8 mouse cellular contexts compared by ENCODE assay signal in genomic region chr2:103848923-103849700, GRCm38 (mm10). TPM values are rescaled to one million over a fixed set of nuclear protein-coding genes. Genes with fewer than 3 reads are reported as not detected.
DNase-seq lines count a peak whose midpoint lies in the region; ATAC-seq lines count a peak whose summit lies in the region.

No protein-coding gene starts in this region.

- no peak overlapping the region for H3K4me2 ChIP-seq in forebrain, embryonic 11.5 days (ENCODE audit: low read depth, low read length, severe bottlenecking)
- no peak overlapping the region for H3K4me2 ChIP-seq in forebrain, embryonic 15.5 days (replicated peaks)
- no peak overlapping the region for H3K4me2 ChIP-seq in embryonic facial prominence, embryonic 11.5 days (ENCODE audit: low read depth, low read length)
- no peak overlapping the region for H3K4me2 ChIP-seq in liver, embryonic 12.5 days

- 77% methylated on average over 9 of the region's 9 CpGs for WGBS in forebrain, embryonic 11.5 days
- 77% methylated on average over 9 of the region's 9 CpGs for WGBS in forebrain, embryonic 15.5 days
- 76% methylated on average over 9 of the region's 9 CpGs for WGBS in embryonic facial prominence, embryonic 11.5 days
- WGBS in liver, embryonic 12.5 days (ENCODE audit: insufficient replicate concordance), result 62% methylated on average over 9 of the region's 9 CpGs

- no peak for DNase-seq in forebrain, embryonic 11.5 days (ENCODE audit: low spot score)
- peak; percentile 70 for DNase-seq in 416B (ENCODE audit: low read depth)
- peak; percentile 83 for DNase-seq in adrenal gland, postnatal 14 days
- DNase-seq in embryonic facial prominence, embryonic 11.5 days (ENCODE audit: low spot score), result peak; percentile 86
- peak; percentile 54 for DNase-seq in hindlimb bud, embryonic 11.5 days (ENCODE audit: extremely low spot score, low read depth, low spot score)
- DNase-seq in retina, adult 2 months (ENCODE audit: low read depth, low spot score), result peak; percentile 42

- peak; percentile 61; the same call in 1 of the 2 replicates for ATAC-seq in forebrain, embryonic 11.5 days (replicated peaks; ENCODE audit: low FRiP score)
- no peak for ATAC-seq in forebrain, embryonic 15.5 days (replicated peaks)
- ATAC-seq in embryonic facial prominence, embryonic 11.5 days (replicated peaks; ENCODE audit: insufficient number of reproducible peaks, low FRiP score, low TSS enrichment, low read depth), result 0 out of 2 replicates have a peak, but pooled peaks have one; percentile 18
- ATAC-seq in liver, embryonic 12.5 days, result peak; percentile 13; the same call in 1 of the 2 replicates

- H3K4me3 ChIP-seq in forebrain, embryonic 11.5 days (ENCODE audit: low read depth, low read length), result no peak overlapping the region
- no peak overlapping the region for H3K4me3 ChIP-seq in forebrain, embryonic 15.5 days
- H3K4me3 ChIP-seq in embryonic facial prominence, embryonic 11.5 days (ENCODE audit: low read depth, low read length), result no peak overlapping the region
- H3K4me3 ChIP-seq in liver, embryonic 12.5 days, result no peak overlapping the region

- no peaks in the 10 kb centered on the region for H3K4me1 ChIP-seq in forebrain, embryonic 11.5 days (replicated peaks; ENCODE audit: control insufficient read depth, insufficient read depth, low read length)
- no peaks in the 10 kb centered on the region for H3K4me1 ChIP-seq in forebrain, embryonic 15.5 days
- H3K4me1 ChIP-seq in embryonic facial prominence, embryonic 11.5 days (ENCODE audit: control insufficient read depth, insufficient read depth, low read length), result no peaks in the 10 kb centered on the region
- H3K4me1 ChIP-seq in liver, embryonic 12.5 days, result peaks cover 5% of the 10 kb centered on the region; the same call in 1 of the 2 replicates

- H3K27ac ChIP-seq in forebrain, embryonic 11.5 days (ENCODE audit: low read depth, low read length), result no peak overlapping the region
- no peak overlapping the region for H3K27ac ChIP-seq in forebrain, embryonic 15.5 days (replicated peaks)
- no peak overlapping the region for H3K27ac ChIP-seq in embryonic facial prominence, embryonic 11.5 days (replicated peaks; ENCODE audit: low read depth, low read length)
- no peak overlapping the region for H3K27ac ChIP-seq in liver, embryonic 12.5 days

- no peaks in the 10 kb centered on the region for H3K9me3 ChIP-seq in forebrain, embryonic 11.5 days (ENCODE audit: control insufficient read depth, low read length)
- no peaks in the 10 kb centered on the region for H3K9me3 ChIP-seq in forebrain, embryonic 15.5 days
- H3K9me3 ChIP-seq in embryonic facial prominence, embryonic 11.5 days (replicated peaks; ENCODE audit: control insufficient read depth, low read length), result no peaks in the 10 kb centered on the region
- H3K9me3 ChIP-seq in liver, embryonic 12.5 days (replicated peaks), result no peaks in the 10 kb centered on the region

- no peak overlapping the region for H3K9ac ChIP-seq in forebrain, embryonic 11.5 days (ENCODE audit: low read length)
- H3K9ac ChIP-seq in forebrain, embryonic 15.5 days (replicated peaks), result no peak overlapping the region
- H3K9ac ChIP-seq in embryonic facial prominence, embryonic 11.5 days (replicated peaks; ENCODE audit: low read length), result no peak overlapping the region
- no peak overlapping the region for H3K9ac ChIP-seq in liver, embryonic 12.5 days

- H3K27me3 ChIP-seq in forebrain, embryonic 11.5 days (ENCODE audit: control insufficient read depth, insufficient read depth, low read length), result no peaks in the 10 kb centered on the region
- no peaks in the 10 kb centered on the region for H3K27me3 ChIP-seq in forebrain, embryonic 15.5 days
- H3K27me3 ChIP-seq in embryonic facial prominence, embryonic 11.5 days (ENCODE audit: control insufficient read depth, insufficient read depth, low read length), result no peaks in the 10 kb centered on the region
- H3K27me3 ChIP-seq in liver, embryonic 12.5 days (replicated peaks), result no peaks in the 10 kb centered on the region

- H3K36me3 ChIP-seq in forebrain, embryonic 11.5 days (ENCODE audit: control insufficient read depth, insufficient read depth, low read length), result no peaks in the 10 kb centered on the region
- H3K36me3 ChIP-seq in forebrain, embryonic 15.5 days, result no peaks in the 10 kb centered on the region
- no peaks in the 10 kb centered on the region for H3K36me3 ChIP-seq in embryonic facial prominence, embryonic 11.5 days (replicated peaks; ENCODE audit: control insufficient read depth, insufficient read depth, low read depth, low read length)
- H3K36me3 ChIP-seq in liver, embryonic 12.5 days, result no peaks in the 10 kb centered on the region

RNA-seq across cellular contexts. Expression of gene Caprin1, which starts 51.7 kb away (rescaled TPM):
- 638 and 649 TPM in 2 replicates for polyA plus RNA-seq in forebrain, embryonic 11.5 days (2014; fragmentation: Nextera tagmentation; extraction: Ambion mirVana)
- 450 and 468 TPM in 2 replicates for polyA plus RNA-seq in forebrain, embryonic 15.5 days (2015; fragmentation: Nextera tagmentation; extraction: Ambion mirVana)
- total RNA-seq in adrenal gland, postnatal 14 days (2021), result 417 and 423 TPM in 2 replicates
- 622 and 665 TPM in 2 replicates for polyA plus RNA-seq in embryonic facial prominence, embryonic 11.5 days (2014; fragmentation: Nextera tagmentation; extraction: Ambion mirVana)
- 235 and 238 TPM in 2 replicates for polyA plus RNA-seq in liver, embryonic 12.5 days (2016; fragmentation: Nextera tagmentation; extraction: Ambion mirVana)
